Mouse (Mus musculus) heart, postnatal 4 days (tissue): ENCODE measurements around the gene Wdr86. TPM values are rescaled to one million over a fixed set of nuclear protein-coding genes. Genes with fewer than 3 reads are reported as not detected.
"Not testable (repeated sequence)": the region's sequence is repeated elsewhere in the genome, so short reads cannot be mapped to it uniquely, and the experiment has no call there.

Experiments used
- DNase-seq: peaks from one replicate; pipeline ENCODE4 v3.0.0; 2021
- total RNA-seq, 2 experiments: library from RNA; stranded (reverse); gene quantifications; 2 replicates each; pipeline ENCODE4 v1.2.3; 2021

Gene Wdr86
- total RNA-seq, 2 experiments from 2014 or later: 2.8 to 3.5 TPM

- DNase-seq: peak; percentile 35
These were observed 2.6 kb upstream of the Wdr86 start for GRCm38 (mm10) chr5:24733134-24733533.

- peak; percentile 34 for DNase-seq
These were observed 459 bp upstream of the Wdr86 start for GRCm38 (mm10) chr5:24730986-24731385.

GRCm38 (mm10) chr5:24729797-24730487 lies 585 bp downstream of the Wdr86 start:
- DNase-seq: peak; percentile 22

GRCm38 (mm10) chr5:24726901-24727836 lies 3.4 kb downstream of the Wdr86 start:
- DNase-seq: peak; percentile 65

- DNase-seq: no peak
These were observed 4.6 kb downstream of the Wdr86 start for GRCm38 (mm10) chr5:24725897-24726296.

GRCm38 (mm10) chr5:24724805-24725204 lies 5.7 kb downstream of the Wdr86 start:
- no peak for DNase-seq

GRCm38 (mm10) chr5:24724270-24724634 lies 6.3 kb downstream of the Wdr86 start:
- no peak for DNase-seq

- no peak for DNase-seq
These were observed 6.8 kb downstream of the Wdr86 start for GRCm38 (mm10) chr5:24723527-24724269.

GRCm38 (mm10) chr5:24719852-24720251 lies 10.7 kb downstream of the Wdr86 start:
- no peak for DNase-seq

GRCm38 (mm10) chr5:24718076-24718475 lies 12.5 kb downstream of the Wdr86 start:
- DNase-seq: no peak

GRCm38 (mm10) chr5:24713987-24714386 lies 16.5 kb downstream of the Wdr86 start:
- no peak for DNase-seq

- peak; percentile 31 for DNase-seq
These were observed 17.3 kb downstream of the Wdr86 start for GRCm38 (mm10) chr5:24713199-24713598.

GRCm38 (mm10) chr5:24711615-24712014 lies 18.9 kb downstream of the Wdr86 start:
- no peak for DNase-seq

GRCm38 (mm10) chr5:24709962-24710361 lies 20.6 kb downstream of the Wdr86 start:
- DNase-seq: peak; percentile 77

- no peak for DNase-seq
These were observed 25.9 kb downstream of the Wdr86 start for GRCm38 (mm10) chr5:24704615-24705014.

GRCm38 (mm10) chr5:24701271-24701670 lies 29.3 kb downstream of the Wdr86 start:
- DNase-seq: peak; percentile 28

- DNase-seq: no peak
These were observed 33.8 kb downstream of the Wdr86 start for GRCm38 (mm10) chr5:24696704-24697103.

GRCm38 (mm10) chr5:24687696-24688095 lies 42.8 kb downstream of the Wdr86 start:
- no peak for DNase-seq

- not testable (repeated sequence) for DNase-seq
These were observed 43.7 kb downstream of the Wdr86 start for GRCm38 (mm10) chr5:24686671-24687420.

- no peak for DNase-seq
These were observed 44.4 kb downstream of the Wdr86 start for GRCm38 (mm10) chr5:24686176-24686575.

GRCm38 (mm10) chr5:24685366-24686093 lies 45.0 kb downstream of the Wdr86 start, which contains the start of gene Nub1:
Gene Nub1, plus strand, starts transcription at chr5:24685532.
- peak; percentile 99 for DNase-seq
